Mouse (Mus musculus) bone marrow macrophage, adult 2 months (primary cell): ENCODE measurements around the gene Emid1.
"Not testable (repeated sequence)": the region's sequence is repeated elsewhere in the genome, so short reads cannot be mapped to it uniquely, and the experiment has no call there.

ENCODE experiments used
- CTCF ChIP-seq: IDR thresholded peaks from 2 replicates; pipeline ENCODE4 v1.5.1; 2012; ENCODE audit warnings: low read depth, mild to moderate bottlenecking, low read length, moderate library complexity
- POLR2A ChIP-seq: IDR thresholded peaks from 2 replicates; pipeline ENCODE4 v1.6.1; 2012; ENCODE audit warnings: mild to moderate bottlenecking, low read depth, low read length, borderline replicate concordance

DNA sequence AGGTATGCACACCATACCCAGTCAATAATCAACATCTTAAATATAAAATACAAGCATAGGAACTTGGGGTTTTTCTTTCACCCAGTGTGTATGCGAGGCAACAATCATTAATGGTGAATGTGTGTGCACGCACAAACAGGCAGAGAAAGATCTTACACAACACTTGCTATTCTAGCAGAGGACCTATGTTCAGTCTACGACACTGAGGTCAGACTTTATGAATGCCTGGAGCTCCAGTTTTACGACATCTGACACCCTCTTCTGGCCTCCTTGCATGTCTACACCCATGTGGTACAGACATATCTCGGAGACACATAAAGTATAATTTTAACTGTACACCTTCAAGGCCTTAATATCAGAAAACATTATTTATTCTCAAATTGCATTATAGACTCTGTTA, 75.2 kb downstream of the Emid1 start:
- not testable (repeated sequence) for TF ChIP-seq POLR2A, CTCF
